Mouse (Mus musculus) midbrain, embryonic 13.5 days (tissue): ENCODE results near the gene Sash1. TPM values are rescaled to one million over a fixed set of nuclear protein-coding genes. Genes with fewer than 3 reads are reported as not detected.

Experiments
- ATAC-seq: fragments of 200-750 bp; cut with Nextera tagmentation; 2 replicates; pipeline ENCODE4 v1.8.0; 2017; ENCODE audit warnings: mild to moderate bottlenecking, moderate TSS enrichment, moderate library complexity
- H3K27ac ChIP-seq: fragments of 300-500 bp; sonication (generic); 2 replicates; pipeline ENCODE4 v1.5.1; 2015; ENCODE audit warnings: inconsistent platforms, mild to moderate bottlenecking, moderate library complexity
- H3K27me3 ChIP-seq: fragments of 300-500 bp; sonication (generic); 2 replicates; pipeline ENCODE4 v1.6.1; 2015; ENCODE audit warnings: mild to moderate bottlenecking, inconsistent platforms
- H3K36me3 ChIP-seq: fragments of 300-500 bp; sonication (generic); 2 replicates; pipeline ENCODE4 v1.6.1; 2015; ENCODE audit warnings: mild to moderate bottlenecking, inconsistent platforms
- H3K4me1 ChIP-seq: fragments of 300-500 bp; sonication (generic); replicated peaks from 2 replicates; pipeline ENCODE4 v1.6.1; 2015; ENCODE audit warnings: inconsistent platforms
- H3K4me2 ChIP-seq: fragments of 300-500 bp; sonication (generic); replicated peaks from 2 replicates; pipeline ENCODE4 v1.6.1; 2015; ENCODE audit warnings: moderate library complexity, mild to moderate bottlenecking, inconsistent platforms
- H3K4me3 ChIP-seq: fragments of 300-500 bp; sonication (generic); replicated peaks from 2 replicates; pipeline ENCODE4 v1.5.1; 2015; ENCODE audit warnings: mild to moderate bottlenecking, inconsistent platforms
- H3K9ac ChIP-seq: fragments of 300-500 bp; sonication (generic); replicated peaks from 2 replicates; pipeline ENCODE4 v1.6.1; 2015; ENCODE audit warnings: mild to moderate bottlenecking, inconsistent platforms
- H3K9me3 ChIP-seq: fragments of 300-500 bp; sonication (generic); 2 replicates; pipeline ENCODE4 v1.6.1; 2016; ENCODE audit warnings: mild to moderate bottlenecking, inconsistent platforms
- WGBS: fragments of 180-500 bp; shearing (Covaris S2); methylation state at CpG from one replicate; pipeline ENCODE4 v1.1.7; 2015; 5-methylcytosine and 5-hydroxymethylcytosine counted together
- polyA plus RNA-seq: library from polyadenylated mRNA; unstranded; fragments of >200 nt; fragmentation: Nextera tagmentation; extraction: Ambion mirVana; gene quantifications from 2 replicates; pipeline ENCODE4 v1.2.1, GENCODE M21; 2015

Sash1 gene
- polyA plus RNA-seq, 1 experiment from 2014 or later = 4.5 TPM

- H3K27ac ChIP-seq = peak overlapping the region; percentile 28; the same call in 1 of the 2 replicates
- H3K36me3 ChIP-seq = no peaks in the 10 kb centered on the region
- H3K4me1 ChIP-seq = peaks cover 43% of the 10 kb centered on the region
- H3K4me3 ChIP-seq = no peak overlapping the region
- H3K27me3 ChIP-seq = no peaks in the 10 kb centered on the region
- no peak overlapping the region for H3K9ac ChIP-seq
- peak; percentile 49 for ATAC-seq
- no peaks in the 10 kb centered on the region for H3K9me3 ChIP-seq
- 39% methylated on average over 8 of the region's 8 CpGs for WGBS
- no peak overlapping the region for H3K4me2 ChIP-seq
Observed at GRCm38 (mm10) chr10:8804292-8804691, 81.6 kb downstream of the Sash1 start.

GRCm38 (mm10) chr10:8801719-8802347, 84.0 kb downstream of the Sash1 start:
- Histone ChIP-seq H3K27ac (no peak overlapping the region), H3K27me3 (no peaks in the 10 kb centered on the region), H3K9ac (no peak overlapping the region), H3K9me3 (no peaks in the 10 kb centered on the region), H3K4me1 (peaks cover 43% of the 10 kb centered on the region), H3K4me3 (no peak overlapping the region), H3K4me2 (no peak overlapping the region), H3K36me3 (no peaks in the 10 kb centered on the region; the same call in 1 of the 2 replicates)
- ATAC-seq = peak; percentile 40; the same call in 1 of the 2 replicates
- 70% methylated on average over 12 of the region's 12 CpGs for WGBS

GRCm38 (mm10) chr10:8801139-8801613, 84.7 kb downstream of the Sash1 start:
- 18% methylated on average over 14 of the region's 14 CpGs for WGBS
- Histone ChIP-seq H3K4me2 (peak overlapping the region; percentile 39), H3K27me3 (no peaks in the 10 kb centered on the region), H3K27ac (peak overlapping the region; percentile 57; the same call in 1 of the 2 replicates), H3K9ac (no peak overlapping the region), H3K9me3 (no peaks in the 10 kb centered on the region), H3K36me3 (no peaks in the 10 kb centered on the region; the same call in 1 of the 2 replicates), H3K4me1 (peaks cover 43% of the 10 kb centered on the region), H3K4me3 (peak overlapping the region; percentile 8; the same call in 1 of the 2 replicates)
- peak; percentile 77 for ATAC-seq

GRCm38 (mm10) chr10:8797826-8798225, 88.0 kb downstream of the Sash1 start:
- H3K4me3 ChIP-seq = no peak overlapping the region
- no peak overlapping the region for H3K9ac ChIP-seq
- H3K4me1 ChIP-seq = peaks cover 23% of the 10 kb centered on the region
- H3K27ac ChIP-seq = no peak overlapping the region
- H3K4me2 ChIP-seq = no peak overlapping the region
- WGBS = 89% methylated on average over 6 of the region's 6 CpGs
- H3K36me3 ChIP-seq = no peaks in the 10 kb centered on the region; the same call in 1 of the 2 replicates
- no peaks in the 10 kb centered on the region for H3K9me3 ChIP-seq
- ATAC-seq = no peak
- no peaks in the 10 kb centered on the region for H3K27me3 ChIP-seq

- H3K4me2 ChIP-seq = no peak overlapping the region
- H3K36me3 ChIP-seq = no peaks in the 10 kb centered on the region; the same call in 1 of the 2 replicates
- no peaks in the 10 kb centered on the region for H3K4me1 ChIP-seq
- no peak overlapping the region for H3K4me3 ChIP-seq
- peak; percentile 68 for ATAC-seq
- no peak overlapping the region for H3K27ac ChIP-seq
- H3K9ac ChIP-seq = no peak overlapping the region
- H3K27me3 ChIP-seq = no peaks in the 10 kb centered on the region
- WGBS = 39% methylated on average over 7 of the region's 7 CpGs
- H3K9me3 ChIP-seq = no peaks in the 10 kb centered on the region
Observed at GRCm38 (mm10) chr10:8795336-8795735, 90.5 kb downstream of the Sash1 start.

GRCm38 (mm10) chr10:8792412-8792811, 93.5 kb downstream of the Sash1 start:
- Histone ChIP-seq H3K9ac (no peak overlapping the region), H3K4me1 (no peaks in the 10 kb centered on the region), H3K4me3 (no peak overlapping the region), H3K9me3 (no peaks in the 10 kb centered on the region), H3K27me3 (no peaks in the 10 kb centered on the region), H3K4me2 (no peak overlapping the region), H3K36me3 (no peaks in the 10 kb centered on the region), H3K27ac (no peak overlapping the region)
- peak; percentile 48 for ATAC-seq
- WGBS = 66% methylated on average over 5 of the region's 5 CpGs

- Histone ChIP-seq H3K27ac (no peak overlapping the region), H3K4me3 (no peak overlapping the region), H3K27me3 (no peaks in the 10 kb centered on the region), H3K4me1 (peaks cover 12% of the 10 kb centered on the region), H3K9ac (no peak overlapping the region), H3K4me2 (no peak overlapping the region), H3K36me3 (no peaks in the 10 kb centered on the region; the same call in 1 of the 2 replicates), H3K9me3 (no peaks in the 10 kb centered on the region)
- WGBS = 98% methylated on average over 6 of the region's 6 CpGs
- ATAC-seq = no peak
Observed at GRCm38 (mm10) chr10:8789096-8789495, 96.8 kb downstream of the Sash1 start.

- Histone ChIP-seq H3K27ac (no peak overlapping the region), H3K4me3 (no peak overlapping the region), H3K4me1 (peaks cover 12% of the 10 kb centered on the region), H3K4me2 (no peak overlapping the region), H3K9me3 (no peaks in the 10 kb centered on the region), H3K36me3 (no peaks in the 10 kb centered on the region; the same call in 1 of the 2 replicates), H3K27me3 (no peaks in the 10 kb centered on the region), H3K9ac (no peak overlapping the region)
- no peak for ATAC-seq
- 86% methylated on average over 2 of the region's 2 CpGs for WGBS
Observed at GRCm38 (mm10) chr10:8787221-8787620, 98.6 kb downstream of the Sash1 start.

GRCm38 (mm10) chr10:8785451-8786145, 100.3 kb downstream of the Sash1 start:
- H3K4me2 ChIP-seq = no peak overlapping the region
- H3K27me3 ChIP-seq = no peaks in the 10 kb centered on the region
- peaks cover 16% of the 10 kb centered on the region for H3K4me1 ChIP-seq
- H3K27ac ChIP-seq = no peak overlapping the region
- no peaks in the 10 kb centered on the region for H3K9me3 ChIP-seq
- no peak overlapping the region for H3K4me3 ChIP-seq
- H3K36me3 ChIP-seq = no peaks in the 10 kb centered on the region; the same call in 1 of the 2 replicates
- H3K9ac ChIP-seq = no peak overlapping the region
- ATAC-seq = no peak
- 39% methylated on average over 11 of the region's 11 CpGs for WGBS

- ATAC-seq = no peak
- H3K9ac ChIP-seq = no peak overlapping the region
- no peak overlapping the region for H3K27ac ChIP-seq
- H3K4me2 ChIP-seq = no peak overlapping the region
- H3K36me3 ChIP-seq = no peaks in the 10 kb centered on the region; the same call in 1 of the 2 replicates
- no peaks in the 10 kb centered on the region for H3K27me3 ChIP-seq
- H3K9me3 ChIP-seq = no peaks in the 10 kb centered on the region
- WGBS = 89% methylated on average over 10 of the region's 10 CpGs
- H3K4me3 ChIP-seq = no peak overlapping the region
- H3K4me1 ChIP-seq = peaks cover 16% of the 10 kb centered on the region
Observed at GRCm38 (mm10) chr10:8781876-8782372, 103.9 kb downstream of the Sash1 start.

GRCm38 (mm10) chr10:8779842-8780241, 106.0 kb downstream of the Sash1 start:
- H3K36me3 ChIP-seq = no peaks in the 10 kb centered on the region; the same call in 1 of the 2 replicates
- H3K27me3 ChIP-seq = no peaks in the 10 kb centered on the region
- 94% methylated on average over 4 of the region's 4 CpGs for WGBS
- 0 out of 2 replicates have a peak, but pooled peaks cover 4% of the 10 kb centered on the region for H3K4me1 ChIP-seq
- no peak for ATAC-seq
- H3K9ac ChIP-seq = no peak overlapping the region
- peaks cover 6% of the 10 kb centered on the region for H3K9me3 ChIP-seq
- no peak overlapping the region for H3K4me2 ChIP-seq
- no peak overlapping the region for H3K27ac ChIP-seq
- no peak overlapping the region for H3K4me3 ChIP-seq

GRCm38 (mm10) chr10:8778845-8779244, 107.0 kb downstream of the Sash1 start:
- 93% methylated on average over 7 of the region's 7 CpGs for WGBS
- H3K4me2 ChIP-seq = no peak overlapping the region
- 0 out of 2 replicates have a peak, but pooled peaks cover 4% of the 10 kb centered on the region for H3K4me1 ChIP-seq
- H3K36me3 ChIP-seq = no peaks in the 10 kb centered on the region; the same call in 1 of the 2 replicates
- H3K27me3 ChIP-seq = no peaks in the 10 kb centered on the region
- no peak overlapping the region for H3K9ac ChIP-seq
- no peak for ATAC-seq
- no peak overlapping the region for H3K4me3 ChIP-seq
- H3K9me3 ChIP-seq = peaks cover 6% of the 10 kb centered on the region
- no peak overlapping the region for H3K27ac ChIP-seq
